Mouse (Mus musculus): ENCODE results near the gene Gm8947. TPM values are rescaled to one million over a fixed set of nuclear protein-coding genes. Genes with fewer than 3 reads are reported as not detected.
"Not testable (repeated sequence)": the region's sequence is repeated elsewhere in the genome, so short reads cannot be mapped to it uniquely, and the experiment has no call there.

The Gm8947 gene
- polyA plus RNA-seq, 1 experiment: 0.16 TPM

GRCm38 (mm10) chr1:151188469-151188868 is 3.7 kb upstream of the Gm8947 start:
- Histone ChIP-seq H3K27ac (ENCODE audit: insufficient read depth, low read depth, low read length) (no peak overlapping the region), H3K4me3 (ENCODE audit: low read depth, low read length) (no peak overlapping the region), H3K27me3 (ENCODE audit: control insufficient read depth, insufficient read depth, low read length) (no peaks in the 10 kb centered on the region), H3K36me3 (ENCODE audit: control insufficient read depth, insufficient read depth, low read length) (no peaks in the 10 kb centered on the region), H3K4me1 (ENCODE audit: control insufficient read depth, insufficient read depth, insufficient read length, low read length) (no peaks in the 10 kb centered on the region)
- TF ChIP-seq CTCF (IDR thresholded peaks at IDR 0.05; ENCODE audit: extremely low read depth, insufficient read length, insufficient replicate concordance, low read depth, low read length): no peak
- no peak for TF ChIP-seq POLR2A (IDR thresholded peaks at IDR 0.05; ENCODE audit: low read depth, low read length)
- 87% methylated on average over 4 of the region's 4 CpGs for WGBS

- H3K36me3 ChIP-seq (ENCODE audit: control insufficient read depth, insufficient read depth, low read length); H3K4me3 ChIP-seq (ENCODE audit: low read depth, low read length); H3K4me1 ChIP-seq (ENCODE audit: control insufficient read depth, insufficient read depth, insufficient read length, low read length); H3K27ac ChIP-seq (ENCODE audit: insufficient read depth, low read depth, low read length); H3K27me3 ChIP-seq (ENCODE audit: control insufficient read depth, insufficient read depth, low read length): not testable (repeated sequence)
- 95% methylated on average over 15 of the region's 15 CpGs for WGBS
Observed at GRCm38 (mm10) chr1:151192739-151193138, 563 bp downstream of the Gm8947 start.

GRCm38 (mm10) chr1:151195986-151196385 is 3.8 kb downstream of the Gm8947 start:
- H3K27me3 ChIP-seq (ENCODE audit: control insufficient read depth, insufficient read depth, low read length); H3K4me1 ChIP-seq (ENCODE audit: control insufficient read depth, insufficient read depth, insufficient read length, low read length); H3K27ac ChIP-seq (ENCODE audit: insufficient read depth, low read depth, low read length); H3K36me3 ChIP-seq (ENCODE audit: control insufficient read depth, insufficient read depth, low read length); H3K4me3 ChIP-seq (ENCODE audit: low read depth, low read length): not testable (repeated sequence)
- 86% methylated on average over 4 of the region's 4 CpGs for WGBS

GRCm38 (mm10) chr1:151196690-151197089 is 4.5 kb downstream of the Gm8947 start:
- not testable (repeated sequence) for H3K36me3 ChIP-seq (ENCODE audit: control insufficient read depth, insufficient read depth, low read length); H3K4me3 ChIP-seq (ENCODE audit: low read depth, low read length); H3K27me3 ChIP-seq (ENCODE audit: control insufficient read depth, insufficient read depth, low read length); H3K4me1 ChIP-seq (ENCODE audit: control insufficient read depth, insufficient read depth, insufficient read length, low read length); H3K27ac ChIP-seq (ENCODE audit: insufficient read depth, low read depth, low read length)
- WGBS: 84% methylated on average over 3 of the region's 3 CpGs

- H3K27me3 ChIP-seq (ENCODE audit: control insufficient read depth, insufficient read depth, low read length); H3K36me3 ChIP-seq (ENCODE audit: control insufficient read depth, insufficient read depth, low read length); H3K27ac ChIP-seq (ENCODE audit: insufficient read depth, low read depth, low read length); H3K4me1 ChIP-seq (ENCODE audit: control insufficient read depth, insufficient read depth, insufficient read length, low read length); H3K4me3 ChIP-seq (ENCODE audit: low read depth, low read length): not testable (repeated sequence)
- 66% methylated on average over 2 of the region's 4 CpGs for WGBS
Observed at GRCm38 (mm10) chr1:151198120-151198519, 5.9 kb downstream of the Gm8947 start, which contains the start of gene Gm47995. Gm47995 (plus strand) TSS chr1:151198448.

GRCm38 (mm10) chr1:151200620-151201019 is 8.4 kb downstream of the Gm8947 start:
- H3K4me1 ChIP-seq (ENCODE audit: control insufficient read depth, insufficient read depth, insufficient read length, low read length); H3K36me3 ChIP-seq (ENCODE audit: control insufficient read depth, insufficient read depth, low read length); H3K4me3 ChIP-seq (ENCODE audit: low read depth, low read length); H3K27me3 ChIP-seq (ENCODE audit: control insufficient read depth, insufficient read depth, low read length); H3K27ac ChIP-seq (ENCODE audit: insufficient read depth, low read depth, low read length): not testable (repeated sequence)

GRCm38 (mm10) chr1:151202771-151203170 is 10.6 kb downstream of the Gm8947 start:
- WGBS: 60% methylated on average over 4 of the region's 5 CpGs
- not testable (repeated sequence) for H3K27me3 ChIP-seq (ENCODE audit: control insufficient read depth, insufficient read depth, low read length)

GRCm38 (mm10) chr1:151203818-151204217 is 11.6 kb downstream of the Gm8947 start, which contains the start of gene 3110040M04Rik:
3110040M04Rik (plus strand) TSS chr1:151204121.
- not testable (repeated sequence) for H3K4me3 ChIP-seq (ENCODE audit: low read depth, low read length); H3K36me3 ChIP-seq (ENCODE audit: control insufficient read depth, insufficient read depth, low read length); H3K27me3 ChIP-seq (ENCODE audit: control insufficient read depth, insufficient read depth, low read length); H3K4me1 ChIP-seq (ENCODE audit: control insufficient read depth, insufficient read depth, insufficient read length, low read length); H3K27ac ChIP-seq (ENCODE audit: insufficient read depth, low read depth, low read length)
- WGBS: no CpG with 5 or more reads among the region's 6 CpGs

More at GRCm38 (mm10) chr1:151202771-151203170, 10.6 kb downstream of the Gm8947 start:
- H3K4me3 ChIP-seq (ENCODE audit: low read depth, low read length); H3K36me3 ChIP-seq (ENCODE audit: control insufficient read depth, insufficient read depth, low read length); H3K4me1 ChIP-seq (ENCODE audit: control insufficient read depth, insufficient read depth, insufficient read length, low read length); H3K27ac ChIP-seq (ENCODE audit: insufficient read depth, low read depth, low read length): not testable (repeated sequence)

GRCm38 (mm10) chr1:151208493-151208892 is 16.3 kb downstream of the Gm8947 start:
- not testable (repeated sequence) for H3K4me1 ChIP-seq (ENCODE audit: control insufficient read depth, insufficient read depth, insufficient read length, low read length); H3K27ac ChIP-seq (ENCODE audit: insufficient read depth, low read depth, low read length); H3K4me3 ChIP-seq (ENCODE audit: low read depth, low read length); H3K27me3 ChIP-seq (ENCODE audit: control insufficient read depth, insufficient read depth, low read length); H3K36me3 ChIP-seq (ENCODE audit: control insufficient read depth, insufficient read depth, low read length)
- WGBS: 69% methylated on average over 4 of the region's 5 CpGs

GRCm38 (mm10) chr1:151208944-151209343 is 16.8 kb downstream of the Gm8947 start:
- not testable (repeated sequence) for H3K4me1 ChIP-seq (ENCODE audit: control insufficient read depth, insufficient read depth, insufficient read length, low read length); H3K36me3 ChIP-seq (ENCODE audit: control insufficient read depth, insufficient read depth, low read length); H3K4me3 ChIP-seq (ENCODE audit: low read depth, low read length); H3K27me3 ChIP-seq (ENCODE audit: control insufficient read depth, insufficient read depth, low read length); H3K27ac ChIP-seq (ENCODE audit: insufficient read depth, low read depth, low read length)

- 94% methylated on average over 5 of the region's 8 CpGs for WGBS
- not testable (repeated sequence) for H3K36me3 ChIP-seq (ENCODE audit: control insufficient read depth, insufficient read depth, low read length)
Observed at GRCm38 (mm10) chr1:151209824-151210355, 17.7 kb downstream of the Gm8947 start, which contains the start of gene Gm47996. Gm47996 (plus strand) TSS chr1:151210131.

GRCm38 (mm10) chr1:151211666-151212065 is 19.5 kb downstream of the Gm8947 start:
- not testable (repeated sequence) for H3K27ac ChIP-seq (ENCODE audit: insufficient read depth, low read depth, low read length); H3K4me3 ChIP-seq (ENCODE audit: low read depth, low read length); H3K27me3 ChIP-seq (ENCODE audit: control insufficient read depth, insufficient read depth, low read length); H3K36me3 ChIP-seq (ENCODE audit: control insufficient read depth, insufficient read depth, low read length)
- peaks cover 13% of the 10 kb centered on the region; the same call in 1 of the 2 replicates for H3K4me1 ChIP-seq (ENCODE audit: control insufficient read depth, insufficient read depth, insufficient read length, low read length)
- 95% methylated on average over 5 of the region's 5 CpGs for WGBS

More at GRCm38 (mm10) chr1:151209824-151210355, 17.7 kb downstream of the Gm8947 start, which contains the start of gene Gm47996:
- not testable (repeated sequence) for H3K4me1 ChIP-seq (ENCODE audit: control insufficient read depth, insufficient read depth, insufficient read length, low read length); H3K4me3 ChIP-seq (ENCODE audit: low read depth, low read length); H3K27me3 ChIP-seq (ENCODE audit: control insufficient read depth, insufficient read depth, low read length); H3K27ac ChIP-seq (ENCODE audit: insufficient read depth, low read depth, low read length)
